Mouse (Mus musculus) liver, embryonic 15.5 days (tissue): ENCODE data around the gene Akap13. TPM values are rescaled to one million over a fixed set of nuclear protein-coding genes. Genes with fewer than 3 reads are reported as not detected.
A peak's percentile ranks its signal among the peaks of the same experiment; 100 is the strongest.

ENCODE experiments used
- ATAC-seq: fragments of 200-750 bp; cut with Nextera tagmentation; 2 replicates; pipeline ENCODE4 v1.8.0; 2017; ENCODE audit warnings: moderate number of reproducible peaks, mild to moderate bottlenecking, moderate library complexity; ENCODE audit not compliant: insufficient read depth
- H3K27ac ChIP-seq: fragments of 300-500 bp; sonication (generic); replicated peaks from 2 replicates; pipeline ENCODE4 v1.5.1; 2015; ENCODE audit warnings: mild to moderate bottlenecking, inconsistent platforms
- H3K27me3 ChIP-seq: fragments of 300-500 bp; sonication (generic); 2 replicates; pipeline ENCODE4 v1.6.1; 2015; ENCODE audit warnings: mild to moderate bottlenecking, inconsistent platforms
- H3K36me3 ChIP-seq: fragments of 300-500 bp; sonication (generic); replicated peaks from 2 replicates; pipeline ENCODE4 v1.6.1; 2015; ENCODE audit warnings: moderate library complexity, mild to moderate bottlenecking, inconsistent platforms
- H3K4me1 ChIP-seq: fragments of 300-500 bp; sonication (generic); replicated peaks from 2 replicates; pipeline ENCODE4 v1.6.1; 2015; ENCODE audit warnings: inconsistent platforms
- H3K4me2 ChIP-seq: fragments of 300-500 bp; sonication (generic); 2 replicates; pipeline ENCODE4 v1.6.1; 2015; ENCODE audit warnings: moderate library complexity, mild to moderate bottlenecking, inconsistent platforms
- H3K4me3 ChIP-seq: fragments of 300-500 bp; sonication (generic); replicated peaks from 2 replicates; pipeline ENCODE4 v1.5.1; 2015; ENCODE audit warnings: mild to moderate bottlenecking, inconsistent platforms
- H3K9ac ChIP-seq: fragments of 300-500 bp; sonication (generic); 2 replicates; pipeline ENCODE4 v1.6.1; 2015; ENCODE audit warnings: moderate library complexity, mild to moderate bottlenecking, inconsistent platforms
- H3K9me3 ChIP-seq: fragments of 300-500 bp; sonication (generic); replicated peaks from 2 replicates; pipeline ENCODE4 v1.6.1; 2016; ENCODE audit warnings: inconsistent platforms
- WGBS: fragments of 180-500 bp; shearing (Covaris S2); methylation state at CpG from one replicate; pipeline ENCODE4 v1.1.7; 2015; ENCODE audit warnings: mixed read lengths; ENCODE audit not compliant: insufficient replicate concordance; 5-methylcytosine and 5-hydroxymethylcytosine counted together
- polyA plus RNA-seq: library from polyadenylated mRNA; unstranded; fragments of >200 nt; fragmentation: Nextera tagmentation; extraction: Ambion mirVana; gene quantifications from 2 replicates; pipeline ENCODE4 v1.2.1, GENCODE M21; 2015

The Akap13 gene
- 39.6 and 41.3 TPM in 2 replicates for polyA plus RNA-seq

GRCm38 (mm10) chr7:75455223-75456151 is at the start of gene Akap13:
Akap13 (plus strand) TSS chr7:75455534.
- Histone ChIP-seq H3K4me1 (peaks cover 17% of the 10 kb centered on the region; the same call in 1 of the 2 replicates), H3K36me3 (no peaks in the 10 kb centered on the region), H3K27me3 (peaks cover 28% of the 10 kb centered on the region), H3K4me3 (peak within 1 kb of the TSS; percentile 74), H3K9ac (peak within 1 kb of the TSS; percentile 67), H3K4me2 (peak within 1 kb of the TSS; percentile 90), H3K27ac (peak within 1 kb of the TSS; percentile 82), H3K9me3 (no peaks in the 10 kb centered on the region)
- ATAC-seq: peak; percentile 97
- under 1% methylated on average over 81 of the region's 94 CpGs for WGBS

GRCm38 (mm10) chr7:75410641-75411040 is 44.7 kb upstream of the Akap13 start:
- ATAC-seq: no peak

GRCm38 (mm10) chr7:75411226-75411625 is 44.1 kb upstream of the Akap13 start:
- no peak overlapping the region for H3K4me2 ChIP-seq
- WGBS: 49% methylated on average over 6 of the region's 6 CpGs
- no peak overlapping the region for H3K27ac ChIP-seq
- peaks cover 7% of the 10 kb centered on the region; the same call in 1 of the 2 replicates for H3K4me1 ChIP-seq
- no peaks in the 10 kb centered on the region for H3K27me3 ChIP-seq
- no peaks in the 10 kb centered on the region for H3K36me3 ChIP-seq
- H3K9me3 ChIP-seq: no peaks in the 10 kb centered on the region
- no peak for ATAC-seq
- H3K4me3 ChIP-seq: no peak overlapping the region
- H3K9ac ChIP-seq: no peak overlapping the region

More at GRCm38 (mm10) chr7:75410641-75411040, 44.7 kb upstream of the Akap13 start:
- no peaks in the 10 kb centered on the region for H3K27me3 ChIP-seq
- no peak overlapping the region for H3K27ac ChIP-seq
- H3K4me1 ChIP-seq: 0 out of 2 replicates have a peak, but pooled peaks cover 3% of the 10 kb centered on the region
- H3K9ac ChIP-seq: no peak overlapping the region
- no peak overlapping the region for H3K4me2 ChIP-seq
- H3K36me3 ChIP-seq: no peaks in the 10 kb centered on the region
- WGBS: 55% methylated on average over 3 of the region's 3 CpGs
- H3K9me3 ChIP-seq: no peaks in the 10 kb centered on the region
- no peak overlapping the region for H3K4me3 ChIP-seq

GRCm38 (mm10) chr7:75412011-75412510 is 43.3 kb upstream of the Akap13 start:
- Histone ChIP-seq H3K36me3 (no peaks in the 10 kb centered on the region), H3K27me3 (no peaks in the 10 kb centered on the region), H3K9me3 (no peaks in the 10 kb centered on the region), H3K4me2 (no peak overlapping the region), H3K27ac (no peak overlapping the region), H3K4me3 (no peak overlapping the region), H3K4me1 (peaks cover 9% of the 10 kb centered on the region; the same call in 1 of the 2 replicates), H3K9ac (no peak overlapping the region)
- 63% methylated on average over 10 of the region's 10 CpGs for WGBS
- ATAC-seq: no peak

GRCm38 (mm10) chr7:75412568-75412967 is 42.8 kb upstream of the Akap13 start:
- Histone ChIP-seq H3K9me3 (no peaks in the 10 kb centered on the region), H3K27me3 (no peaks in the 10 kb centered on the region), H3K4me2 (no peak overlapping the region), H3K9ac (no peak overlapping the region), H3K4me1 (peaks cover 9% of the 10 kb centered on the region; the same call in 1 of the 2 replicates), H3K27ac (no peak overlapping the region), H3K4me3 (no peak overlapping the region), H3K36me3 (no peaks in the 10 kb centered on the region)
- 48% methylated on average over 2 of the region's 2 CpGs for WGBS
- ATAC-seq: no peak

GRCm38 (mm10) chr7:75413903-75414302 is 41.4 kb upstream of the Akap13 start:
- no peak for ATAC-seq
- Histone ChIP-seq H3K27me3 (no peaks in the 10 kb centered on the region), H3K4me1 (peaks cover 9% of the 10 kb centered on the region; the same call in 1 of the 2 replicates), H3K27ac (no peak overlapping the region), H3K36me3 (no peaks in the 10 kb centered on the region), H3K4me2 (no peak overlapping the region), H3K9ac (no peak overlapping the region), H3K9me3 (no peaks in the 10 kb centered on the region), H3K4me3 (no peak overlapping the region)
- WGBS: 37% methylated on average over 6 of the region's 6 CpGs

- Histone ChIP-seq H3K27ac (no peak overlapping the region), H3K27me3 (no peaks in the 10 kb centered on the region), H3K36me3 (no peaks in the 10 kb centered on the region), H3K4me2 (no peak overlapping the region), H3K4me1 (peaks cover 9% of the 10 kb centered on the region; the same call in 1 of the 2 replicates), H3K9ac (no peak overlapping the region), H3K9me3 (no peaks in the 10 kb centered on the region), H3K4me3 (no peak overlapping the region)
- no peak for ATAC-seq
- 70% methylated on average over 3 of the region's 3 CpGs for WGBS
These were observed 41.0 kb upstream of the Akap13 start for GRCm38 (mm10) chr7:75414316-75414715.

- ATAC-seq: peak; percentile 49; the same call in 1 of the 2 replicates
- 0 out of 2 replicates have a peak overlapping the region, but pooled peaks have one; percentile 11 for H3K27ac ChIP-seq
These were observed 40.0 kb upstream of the Akap13 start for GRCm38 (mm10) chr7:75415166-75415881.

GRCm38 (mm10) chr7:75415882-75416585 is 39.3 kb upstream of the Akap13 start:
- H3K4me1 ChIP-seq: peaks cover 9% of the 10 kb centered on the region; the same call in 1 of the 2 replicates
- no peak overlapping the region for H3K27ac ChIP-seq
- no peaks in the 10 kb centered on the region for H3K27me3 ChIP-seq
- no peaks in the 10 kb centered on the region for H3K9me3 ChIP-seq
- 53% methylated on average over 7 of the region's 7 CpGs for WGBS
- H3K9ac ChIP-seq: no peak overlapping the region
- no peak overlapping the region for H3K4me2 ChIP-seq
- H3K4me3 ChIP-seq: no peak overlapping the region
- no peak for ATAC-seq
- no peaks in the 10 kb centered on the region for H3K36me3 ChIP-seq

More at GRCm38 (mm10) chr7:75415166-75415881, 40.0 kb upstream of the Akap13 start:
- 28% methylated on average over 4 of the region's 4 CpGs for WGBS
- no peak overlapping the region for H3K9ac ChIP-seq
- peaks cover 9% of the 10 kb centered on the region; the same call in 1 of the 2 replicates for H3K4me1 ChIP-seq
- H3K4me3 ChIP-seq: no peak overlapping the region
- H3K9me3 ChIP-seq: no peaks in the 10 kb centered on the region
- no peak overlapping the region for H3K4me2 ChIP-seq
- H3K36me3 ChIP-seq: no peaks in the 10 kb centered on the region
- no peaks in the 10 kb centered on the region for H3K27me3 ChIP-seq

- no peak overlapping the region for H3K4me3 ChIP-seq
- no peak overlapping the region for H3K27ac ChIP-seq
- 45% methylated on average over 2 of the region's 2 CpGs for WGBS
- no peaks in the 10 kb centered on the region for H3K9me3 ChIP-seq
- H3K36me3 ChIP-seq: no peaks in the 10 kb centered on the region
- no peak overlapping the region for H3K4me2 ChIP-seq
- no peak for ATAC-seq
- H3K27me3 ChIP-seq: no peaks in the 10 kb centered on the region
- H3K9ac ChIP-seq: no peak overlapping the region
- peaks cover 5% of the 10 kb centered on the region; the same call in 1 of the 2 replicates for H3K4me1 ChIP-seq
These were observed 34.4 kb upstream of the Akap13 start for GRCm38 (mm10) chr7:75420927-75421326.
